Mouse (Mus musculus) spleen, adult 2 months (tissue): ENCODE results near the gene Gm10964.

Source experiments
- CTCF ChIP-seq: fragments of 200-500 bp; IDR thresholded peaks from 2 replicates; pipeline ENCODE4 v1.5.1; 2011; ENCODE audit warnings: mild to moderate bottlenecking, inconsistent platforms; ENCODE audit not compliant: insufficient read depth, insufficient read length, insufficient replicate concordance; ENCODE audit errors: extremely low read depth
- POLR2A ChIP-seq: fragments of 200-500 bp; IDR thresholded peaks from 2 replicates; pipeline ENCODE4 v1.6.1; 2011; ENCODE audit warnings: low read depth, low read length, inconsistent platforms

DNA sequence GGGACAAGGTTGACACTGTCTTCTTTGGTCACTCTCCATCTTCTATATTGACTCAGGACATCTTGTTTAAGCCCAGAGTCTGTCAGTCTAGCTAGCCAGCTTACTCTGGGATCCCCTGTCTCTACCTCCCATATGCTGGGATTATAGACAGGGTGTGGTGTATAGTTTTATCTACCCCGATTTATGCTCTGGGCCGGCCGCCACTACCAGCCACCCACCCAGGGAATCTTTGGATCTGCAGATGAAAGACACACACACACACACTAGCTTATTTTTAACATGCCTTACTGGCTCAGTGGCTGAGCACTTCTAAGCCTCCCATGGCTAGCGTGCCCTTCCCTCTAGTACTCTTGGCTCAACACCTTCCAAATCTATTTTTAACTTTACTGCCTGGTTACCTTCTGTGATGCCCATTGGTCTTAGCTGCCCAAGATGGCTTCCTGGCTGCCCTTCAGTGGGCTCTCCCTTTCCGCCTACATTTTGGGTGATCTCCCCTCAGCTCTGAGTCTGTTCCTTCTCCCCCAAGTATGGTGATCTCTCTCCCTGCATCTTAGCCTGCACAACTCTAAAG is 29.6 kb upstream of the Gm10964 start:
- no peak for TF ChIP-seq CTCF
- no peak for TF ChIP-seq POLR2A
